Mouse (Mus musculus) brown adipose tissue, adult 24 weeks (tissue): ENCODE data around the gene Fmo5. TPM values are rescaled to one million over a fixed set of nuclear protein-coding genes. Genes with fewer than 3 reads are reported as not detected.

Experiments used
- H3K27ac ChIP-seq: fragments of 200-500 bp; replicated peaks from 2 replicates; pipeline ENCODE4 v1.5.1; 2012; ENCODE audit warnings: low read depth, mild to moderate bottlenecking, low read length
- H3K4me1 ChIP-seq: fragments of 200-500 bp; 2 replicates; pipeline ENCODE4 v1.6.1; 2012; ENCODE audit warnings: low read length, mixed read lengths; ENCODE audit not compliant: control insufficient read depth, insufficient read depth, insufficient read length
- H3K4me3 ChIP-seq: fragments of 200-500 bp; 2 replicates; pipeline ENCODE4 v1.5.1; 2012; ENCODE audit warnings: low read depth, mild to moderate bottlenecking, low read length, moderate library complexity; ENCODE audit not compliant: insufficient read depth
- polyA plus RNA-seq: library from polyadenylated mRNA; stranded (reverse); fragments of >200 nt; gene quantifications from 2 replicates; pipeline ENCODE4 v1.2.4, GENCODE M21; 2012; ENCODE audit not compliant: missing spikeins, insufficient read depth, insufficient read length

Fmo5 gene
- polyA plus RNA-seq = 10.9 and 19.2 TPM in 2 replicates

GRCm38 (mm10) chr3:97628391-97629001, at the start of gene Fmo5:
Gene Fmo5, plus strand, starts transcription at chr3:97628804.
- Histone ChIP-seq H3K27ac (peak within 1 kb of the TSS; percentile 41), H3K4me3 (peak within 1 kb of the TSS; percentile 57), H3K4me1 (no peaks in the 10 kb centered on the region)

- no peak overlapping the region for H3K4me3 ChIP-seq
- no peak overlapping the region for H3K27ac ChIP-seq
- no peaks in the 10 kb centered on the region for H3K4me1 ChIP-seq
Observed at GRCm38 (mm10) chr3:97585383-97586160, 43.0 kb upstream of the Fmo5 start.

- Histone ChIP-seq H3K27ac (no peak overlapping the region), H3K4me1 (no peaks in the 10 kb centered on the region), H3K4me3 (no peak overlapping the region)
Observed at GRCm38 (mm10) chr3:97587656-97588055, 40.9 kb upstream of the Fmo5 start.

- Histone ChIP-seq H3K27ac (no peak overlapping the region), H3K4me1 (no peaks in the 10 kb centered on the region), H3K4me3 (no peak overlapping the region)
Observed at GRCm38 (mm10) chr3:97590699-97591098, 37.9 kb upstream of the Fmo5 start.

- no peak overlapping the region for H3K27ac ChIP-seq
- no peak overlapping the region for H3K4me3 ChIP-seq
Observed at GRCm38 (mm10) chr3:97593089-97593488, 35.5 kb upstream of the Fmo5 start.

GRCm38 (mm10) chr3:97594140-97594539, 34.5 kb upstream of the Fmo5 start:
- Histone ChIP-seq H3K4me1 (no peaks in the 10 kb centered on the region), H3K4me3 (no peak overlapping the region), H3K27ac (no peak overlapping the region)

More at GRCm38 (mm10) chr3:97593089-97593488, 35.5 kb upstream of the Fmo5 start:
- H3K4me1 ChIP-seq = no peaks in the 10 kb centered on the region

GRCm38 (mm10) chr3:97595066-97595465, 33.5 kb upstream of the Fmo5 start:
- H3K27ac ChIP-seq = no peak overlapping the region
- no peak overlapping the region for H3K4me3 ChIP-seq
- H3K4me1 ChIP-seq = no peaks in the 10 kb centered on the region

GRCm38 (mm10) chr3:97596796-97597195, 31.8 kb upstream of the Fmo5 start:
- H3K4me1 ChIP-seq = no peaks in the 10 kb centered on the region
- H3K4me3 ChIP-seq = no peak overlapping the region
- H3K27ac ChIP-seq = no peak overlapping the region

GRCm38 (mm10) chr3:97600050-97600832, 28.4 kb upstream of the Fmo5 start:
- Histone ChIP-seq H3K27ac (no peak overlapping the region), H3K4me1 (no peaks in the 10 kb centered on the region), H3K4me3 (no peak overlapping the region)

GRCm38 (mm10) chr3:97609201-97609844, 19.3 kb upstream of the Fmo5 start:
- Histone ChIP-seq H3K4me3 (peak overlapping the region; percentile 94), H3K4me1 (peaks cover 3% of the 10 kb centered on the region; the same call in 1 of the 2 replicates), H3K27ac (peak overlapping the region; percentile 83)

GRCm38 (mm10) chr3:97609845-97610410, 18.7 kb upstream of the Fmo5 start, which contains the start of gene Chd1l:
Gene Chd1l, minus strand, starts transcription at chr3:97610203.
- H3K4me3 ChIP-seq = peak within 1 kb of the TSS; percentile 94
- H3K4me1 ChIP-seq = peaks cover 3% of the 10 kb centered on the region; the same call in 1 of the 2 replicates
- H3K27ac ChIP-seq = peak within 1 kb of the TSS; percentile 83

- Histone ChIP-seq H3K27ac (no peak overlapping the region), H3K4me3 (no peak overlapping the region), H3K4me1 (peaks cover 3% of the 10 kb centered on the region; the same call in 1 of the 2 replicates)
Observed at GRCm38 (mm10) chr3:97611021-97611420, 17.6 kb upstream of the Fmo5 start.

GRCm38 (mm10) chr3:97615154-97615553, 13.4 kb upstream of the Fmo5 start:
- no peak overlapping the region for H3K27ac ChIP-seq
- H3K4me3 ChIP-seq = no peak overlapping the region
- H3K4me1 ChIP-seq = no peaks in the 10 kb centered on the region

- H3K4me3 ChIP-seq = no peak overlapping the region
- no peaks in the 10 kb centered on the region for H3K4me1 ChIP-seq
- H3K27ac ChIP-seq = no peak overlapping the region
Observed at GRCm38 (mm10) chr3:97615933-97616332, 12.7 kb upstream of the Fmo5 start.
